Mouse (Mus musculus) forebrain, embryonic 13.5 days (tissue): Measurements from ENCODE around the gene Slc17a5. TPM values are rescaled to one million over a fixed set of nuclear protein-coding genes. Genes with fewer than 3 reads are reported as not detected.
A peak's percentile ranks its signal among the peaks of the same experiment; 100 is the strongest.
"Not testable (repeated sequence)": the region's sequence is repeated elsewhere in the genome, so short reads cannot be mapped to it uniquely, and the experiment has no call there.

ENCODE experiments used
- ATAC-seq: fragments of 200-750 bp; cut with Nextera tagmentation; 2 replicates; pipeline ENCODE4 v1.8.0; 2017
- H3K27ac ChIP-seq: fragments of 300-500 bp; sonication (generic); 2 replicates; pipeline ENCODE4 v1.5.1; 2015; ENCODE audit warnings: inconsistent platforms, mild to moderate bottlenecking, moderate library complexity
- H3K27me3 ChIP-seq: fragments of 300-500 bp; sonication (generic); 2 replicates; pipeline ENCODE4 v1.6.1; 2015; ENCODE audit warnings: mild to moderate bottlenecking, inconsistent platforms
- H3K36me3 ChIP-seq: fragments of 300-500 bp; sonication (generic); 2 replicates; pipeline ENCODE4 v1.6.1; 2015; ENCODE audit warnings: mild to moderate bottlenecking, inconsistent platforms; ENCODE audit not compliant: poor library complexity, severe bottlenecking
- H3K4me1 ChIP-seq: fragments of 300-500 bp; sonication (generic); 2 replicates; pipeline ENCODE4 v1.6.1; 2015; ENCODE audit warnings: inconsistent platforms
- H3K4me2 ChIP-seq: fragments of 300-500 bp; sonication (generic); 2 replicates; pipeline ENCODE4 v1.6.1; 2015; ENCODE audit warnings: inconsistent platforms, mild to moderate bottlenecking, moderate library complexity
- H3K4me3 ChIP-seq: fragments of 300-500 bp; sonication (generic); 2 replicates; pipeline ENCODE4 v1.5.1; 2015; ENCODE audit warnings: mild to moderate bottlenecking, inconsistent platforms
- H3K9ac ChIP-seq: fragments of 300-500 bp; sonication (generic); 2 replicates; pipeline ENCODE4 v1.6.1; 2015; ENCODE audit warnings: mild to moderate bottlenecking, inconsistent platforms
- H3K9me3 ChIP-seq: fragments of 300-500 bp; sonication (generic); replicated peaks from 2 replicates; pipeline ENCODE4 v1.6.1; 2016; ENCODE audit warnings: inconsistent platforms
- WGBS: fragments of 180-500 bp; shearing (Covaris S2); methylation state at CpG from one replicate; pipeline ENCODE4 v1.1.7; 2015; 5-methylcytosine and 5-hydroxymethylcytosine counted together
- polyA plus RNA-seq: library from polyadenylated mRNA; unstranded; fragments of >200 nt; fragmentation: Nextera tagmentation; extraction: Ambion mirVana; gene quantifications from 2 replicates; pipeline ENCODE4 v1.2.1, GENCODE M21; 2015

Gene Slc17a5
- polyA plus RNA-seq, 1 experiment from 2014 or later: 15.8 TPM

DNA sequence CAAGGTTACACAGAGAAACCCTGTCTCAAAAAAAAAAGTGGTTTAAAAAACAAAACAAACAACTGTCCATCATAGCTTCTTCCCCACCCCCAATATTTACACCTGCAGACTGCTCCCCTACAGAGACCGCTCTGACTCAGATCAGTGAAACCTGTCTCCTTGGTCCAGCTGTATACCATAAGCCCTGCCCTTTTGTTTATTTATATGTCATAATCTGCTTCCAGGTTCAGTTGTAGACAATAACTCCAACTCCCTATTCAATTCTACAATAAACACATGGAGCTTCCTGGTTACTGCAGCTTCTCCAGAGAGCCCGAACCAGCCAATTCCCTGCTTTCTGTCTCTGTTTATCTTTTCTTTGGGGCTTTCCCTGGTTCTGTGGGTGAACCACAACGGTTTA, 96.7 kb downstream of the Slc17a5 start:
- Histone ChIP-seq H3K4me3 (no peak overlapping the region), H3K4me1 (peaks cover 9% of the 10 kb centered on the region; the same call in 1 of the 2 replicates), H3K27me3 (no peaks in the 10 kb centered on the region), H3K36me3 (no peaks in the 10 kb centered on the region), H3K9ac (no peak overlapping the region), H3K4me2 (no peak overlapping the region), H3K27ac (no peak overlapping the region), H3K9me3 (no peaks in the 10 kb centered on the region)
- 93% methylated on average over 3 of the region's 3 CpGs for WGBS
- ATAC-seq: no peak

DNA sequence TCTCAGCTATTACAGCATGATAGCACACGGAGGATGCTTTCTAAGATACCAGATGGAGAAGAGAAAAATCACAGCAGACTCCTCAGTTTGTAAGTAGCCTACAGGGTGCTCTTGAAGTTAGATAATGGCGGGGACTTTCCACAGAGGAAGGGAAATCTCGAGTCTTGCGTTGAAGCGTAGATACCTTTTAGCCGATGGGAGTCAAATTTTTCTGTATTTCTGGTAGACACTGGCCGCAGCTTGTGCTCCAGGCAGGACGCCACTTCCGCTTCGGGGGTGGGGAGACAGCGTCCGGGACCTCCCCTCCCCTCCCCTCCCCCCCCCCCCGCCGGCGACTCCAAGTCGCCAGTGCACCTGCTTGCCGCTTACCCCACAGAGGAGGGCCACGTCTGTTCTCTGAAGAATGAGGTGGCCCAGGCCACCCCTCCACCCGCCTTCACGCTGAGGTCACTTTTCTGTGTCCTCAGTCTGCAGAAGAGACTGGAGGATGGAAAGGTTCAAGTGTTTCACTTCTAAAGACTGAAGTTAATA, 98.9 kb downstream of the Slc17a5 start, which contains the start of gene Eef1a1:
Eef1a1 (minus strand) TSS at position 262 of the 531 bp plus-strand sequence.
- peak within 1 kb of the TSS; percentile 64 for H3K4me2 ChIP-seq
- peak; percentile 75 for ATAC-seq
- no peaks in the 10 kb centered on the region for H3K9me3 ChIP-seq
- no peaks in the 10 kb centered on the region for H3K27me3 ChIP-seq
- no peaks in the 10 kb centered on the region for H3K36me3 ChIP-seq
- peak within 1 kb of the TSS; percentile 64 for H3K9ac ChIP-seq
- WGBS: 2% methylated on average over 19 of the region's 20 CpGs
- no peak within 1 kb of the TSS; the same call in 1 of the 2 replicates for H3K27ac ChIP-seq
- H3K4me3 ChIP-seq: peak within 1 kb of the TSS; percentile 39
- peaks cover 11% of the 10 kb centered on the region; the same call in 1 of the 2 replicates for H3K4me1 ChIP-seq

GRCm38 (mm10) chr9:78488021-78488420, 99.8 kb downstream of the Slc17a5 start:
- not testable (repeated sequence) for H3K4me2 ChIP-seq, H3K9ac ChIP-seq, H3K36me3 ChIP-seq, H3K4me3 ChIP-seq, H3K27me3 ChIP-seq, ATAC-seq, H3K9me3 ChIP-seq, H3K27ac ChIP-seq
- WGBS: 93% methylated on average over 5 of the region's 5 CpGs
- H3K4me1 ChIP-seq: peaks cover 13% of the 10 kb centered on the region; the same call in 1 of the 2 replicates

Other genes with a start within 250 kb of the Slc17a5 start
- not detected in 2 replicates for gene Gsta2, start 232.3 kb downstream of the Slc17a5 start, polyA plus RNA-seq
- gene Dppa5a, start 219.9 kb downstream of the Slc17a5 start, polyA plus RNA-seq: 1.1 and 1.2 TPM in 2 replicates
- 6.1 and 6.3 TPM in 2 replicates for gene Ooep, start 209.3 kb downstream of the Slc17a5 start, polyA plus RNA-seq
- 0.15 and 0.19 TPM in 2 replicates for gene Ddx43, start 192.3 kb downstream of the Slc17a5 start, polyA plus RNA-seq
- gene Cgas, start 144.8 kb downstream of the Slc17a5 start, polyA plus RNA-seq: 0.47 and 0.62 TPM in 2 replicates
- 24.9 and 26.1 TPM in 2 replicates for gene Mto1, start 139.8 kb downstream of the Slc17a5 start, polyA plus RNA-seq
- gene Gm17324, start 139.3 kb downstream of the Slc17a5 start, polyA plus RNA-seq: 0.65 and 0.97 TPM in 2 replicates
- 4,108 and 4,123 TPM in 2 replicates for gene Eef1a1, start 98.9 kb downstream of the Slc17a5 start, polyA plus RNA-seq
- 1.6 and 2.1 TPM in 2 replicates for gene Cd109, start 27.5 kb upstream of the Slc17a5 start, polyA plus RNA-seq